Mouse (Mus musculus) forebrain, embryonic 16.5 days (tissue): ENCODE data around the gene Gpr39. TPM values are rescaled to one million over a fixed set of nuclear protein-coding genes. Genes with fewer than 3 reads are reported as not detected.

Experiments
- ATAC-seq: fragments of 200-750 bp; cut with Nextera tagmentation; 2 replicates; pipeline ENCODE4 v1.8.0; 2017; ENCODE audit warnings: mild to moderate bottlenecking, moderate library complexity
- H3K27ac ChIP-seq: fragments of 300-500 bp; sonication (generic); 2 replicates; pipeline ENCODE4 v1.5.1; 2014; ENCODE audit warnings: low read length, control low read depth
- H3K27me3 ChIP-seq: fragments of 300-500 bp; sonication (generic); replicated peaks from 2 replicates; pipeline ENCODE4 v1.6.1; 2014; ENCODE audit warnings: low read length; ENCODE audit not compliant: control insufficient read depth, insufficient read depth
- H3K36me3 ChIP-seq: fragments of 300-500 bp; sonication (generic); 2 replicates; pipeline ENCODE4 v1.6.1; 2014; ENCODE audit not compliant: control insufficient read depth, insufficient read depth
- H3K4me1 ChIP-seq: fragments of 300-500 bp; sonication (generic); replicated peaks from 2 replicates; pipeline ENCODE4 v1.6.1; 2014; ENCODE audit warnings: low read length; ENCODE audit not compliant: control insufficient read depth, insufficient read depth
- H3K4me2 ChIP-seq: fragments of 300-500 bp; sonication (generic); 2 replicates; pipeline ENCODE4 v1.6.1; 2014; ENCODE audit warnings: mild to moderate bottlenecking, low read length, control low read depth
- H3K4me3 ChIP-seq: fragments of 300-500 bp; sonication (generic); replicated peaks from 2 replicates; pipeline ENCODE4 v1.5.1; 2014; ENCODE audit warnings: mild to moderate bottlenecking, low read length, control low read depth
- H3K9ac ChIP-seq: fragments of 300-500 bp; sonication (generic); replicated peaks from 2 replicates; pipeline ENCODE4 v1.6.1; 2014; ENCODE audit warnings: low read depth, low read length, control low read depth
- H3K9me3 ChIP-seq: fragments of 300-500 bp; sonication (generic); 2 replicates; pipeline ENCODE4 v1.6.1; 2016; ENCODE audit warnings: low read length; ENCODE audit not compliant: control insufficient read depth
- WGBS: fragments of 180-500 bp; shearing (Covaris S2); extraction: QIAGEN DNeasy Blood & Tissue Kit; methylation state at CpG from one replicate; pipeline ENCODE4 v1.1.7; 2014; 5-methylcytosine and 5-hydroxymethylcytosine counted together
- polyA plus RNA-seq: library from polyadenylated mRNA; unstranded; fragments of >200 nt; fragmentation: Nextera tagmentation; extraction: Ambion mirVana; gene quantifications from 2 replicates; pipeline ENCODE4 v1.2.1, GENCODE M21; 2015

The Gpr39 gene
- polyA plus RNA-seq, 1 experiment from 2014 or later, result not detected

DNA sequence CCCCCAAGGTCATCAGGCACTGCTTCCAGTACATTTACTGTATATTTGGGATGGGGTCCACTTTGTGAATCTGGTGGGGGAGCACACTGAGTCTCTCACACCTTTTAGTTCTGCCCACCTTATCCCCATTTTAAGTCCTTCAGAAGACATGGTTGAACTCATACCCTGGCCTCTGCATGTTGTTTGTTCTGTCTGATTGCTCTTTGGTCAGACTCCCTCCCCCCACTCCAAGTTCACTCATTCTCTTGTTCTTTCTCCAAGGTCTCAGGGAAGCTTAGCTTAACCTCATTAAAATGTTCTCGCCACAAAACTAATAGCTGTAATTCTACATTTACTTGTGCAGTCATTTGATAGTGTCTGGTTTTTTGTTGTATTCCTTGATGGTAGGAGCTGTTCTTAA lies 8.5 kb downstream of the Gpr39 start:
- Histone ChIP-seq H3K9ac (no peak overlapping the region), H3K4me2 (no peak overlapping the region), H3K9me3 (no peaks in the 10 kb centered on the region), H3K4me1 (peaks cover 8% of the 10 kb centered on the region), H3K27me3 (no peaks in the 10 kb centered on the region), H3K36me3 (no peaks in the 10 kb centered on the region), H3K4me3 (no peak overlapping the region), H3K27ac (no peak overlapping the region)
- 69% methylated on average over 1 of the region's 1 CpGs for WGBS
- no peak for ATAC-seq

DNA sequence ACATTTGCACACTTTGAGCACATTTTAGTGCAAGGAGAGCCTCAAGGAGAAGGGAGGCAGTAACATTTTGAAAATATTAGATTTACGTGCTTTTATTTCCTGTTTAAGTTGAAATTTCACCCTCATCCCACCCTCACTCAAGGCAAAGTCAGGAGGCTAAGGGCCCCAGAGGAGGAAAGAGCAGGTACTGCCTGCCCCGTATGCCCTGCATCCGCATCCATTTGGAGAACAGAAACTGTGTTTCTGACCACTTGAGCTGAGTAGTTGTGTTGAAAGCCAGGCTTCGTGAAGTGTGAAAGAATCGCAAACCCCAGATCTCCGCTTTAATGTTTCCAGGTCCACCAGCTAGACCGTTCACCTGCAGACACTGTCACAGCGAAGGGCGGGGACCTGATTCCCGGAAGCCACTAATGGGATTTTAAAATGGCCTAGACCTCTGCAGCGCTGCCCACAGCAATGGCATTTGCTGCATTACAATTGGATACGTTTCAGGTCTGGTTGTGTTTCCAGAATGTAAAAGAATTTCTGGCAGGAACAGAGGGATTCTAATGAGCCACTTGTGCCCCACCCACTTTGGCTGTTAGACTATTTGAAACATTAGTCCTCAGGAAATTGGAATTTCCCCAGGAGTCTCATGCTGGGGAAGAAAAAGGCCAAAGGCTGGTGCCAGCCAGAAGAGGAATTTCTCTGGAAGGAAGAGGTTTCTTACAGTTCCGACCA lies 11.1 kb downstream of the Gpr39 start:
- Histone ChIP-seq H3K4me2 (no peak overlapping the region), H3K27me3 (no peaks in the 10 kb centered on the region), H3K9ac (no peak overlapping the region), H3K27ac (no peak overlapping the region), H3K9me3 (no peaks in the 10 kb centered on the region), H3K4me3 (no peak overlapping the region), H3K36me3 (no peaks in the 10 kb centered on the region), H3K4me1 (peaks cover 8% of the 10 kb centered on the region)
- ATAC-seq, result no peak
- WGBS, result 60% methylated on average over 13 of the region's 13 CpGs

- ATAC-seq, result no peak
- peaks cover under 1% of the 10 kb centered on the region; the same call in 1 of the 2 replicates for H3K4me1 ChIP-seq
- H3K4me3 ChIP-seq, result no peak overlapping the region
- no peaks in the 10 kb centered on the region for H3K9me3 ChIP-seq
- H3K4me2 ChIP-seq, result no peak overlapping the region
- no peak overlapping the region for H3K9ac ChIP-seq
- no peaks in the 10 kb centered on the region for H3K27me3 ChIP-seq
- no peaks in the 10 kb centered on the region for H3K36me3 ChIP-seq
- no peak overlapping the region for H3K27ac ChIP-seq
These were observed 16.7 kb downstream of the Gpr39 start for GRCm38 (mm10) chr1:125693541-125693940.

- ATAC-seq, result no peak
- H3K9ac ChIP-seq, result no peak overlapping the region
- no peak overlapping the region for H3K27ac ChIP-seq
- no peaks in the 10 kb centered on the region for H3K9me3 ChIP-seq
- H3K4me1 ChIP-seq, result no peaks in the 10 kb centered on the region
- no peaks in the 10 kb centered on the region for H3K27me3 ChIP-seq
- 88% methylated on average over 5 of the region's 5 CpGs for WGBS
- no peaks in the 10 kb centered on the region for H3K36me3 ChIP-seq
- H3K4me2 ChIP-seq, result no peak overlapping the region
- H3K4me3 ChIP-seq, result no peak overlapping the region
These were observed 17.5 kb downstream of the Gpr39 start for GRCm38 (mm10) chr1:125694338-125694737.

- H3K4me1 ChIP-seq, result no peaks in the 10 kb centered on the region
- WGBS, result 89% methylated on average over 4 of the region's 4 CpGs
- ATAC-seq, result no peak
These were observed 24.4 kb downstream of the Gpr39 start for GRCm38 (mm10) chr1:125701101-125701590.

GRCm38 (mm10) chr1:125701773-125702172 lies 25.0 kb downstream of the Gpr39 start:
- WGBS, result 63% methylated on average over 7 of the region's 7 CpGs
- Histone ChIP-seq H3K27ac (no peak overlapping the region), H3K36me3 (no peaks in the 10 kb centered on the region), H3K4me1 (no peaks in the 10 kb centered on the region), H3K9me3 (no peaks in the 10 kb centered on the region), H3K4me3 (no peak overlapping the region), H3K4me2 (no peak overlapping the region), H3K9ac (no peak overlapping the region), H3K27me3 (no peaks in the 10 kb centered on the region)
- ATAC-seq, result 0 out of 2 replicates have a peak, but pooled peaks have one; percentile 26

More at GRCm38 (mm10) chr1:125701101-125701590, 24.4 kb downstream of the Gpr39 start:
- H3K4me3 ChIP-seq, result no peak overlapping the region
- H3K36me3 ChIP-seq, result no peaks in the 10 kb centered on the region
- H3K9ac ChIP-seq, result no peak overlapping the region
- H3K4me2 ChIP-seq, result no peak overlapping the region
- H3K27ac ChIP-seq, result no peak overlapping the region
- no peaks in the 10 kb centered on the region for H3K9me3 ChIP-seq
- H3K27me3 ChIP-seq, result no peaks in the 10 kb centered on the region

DNA sequence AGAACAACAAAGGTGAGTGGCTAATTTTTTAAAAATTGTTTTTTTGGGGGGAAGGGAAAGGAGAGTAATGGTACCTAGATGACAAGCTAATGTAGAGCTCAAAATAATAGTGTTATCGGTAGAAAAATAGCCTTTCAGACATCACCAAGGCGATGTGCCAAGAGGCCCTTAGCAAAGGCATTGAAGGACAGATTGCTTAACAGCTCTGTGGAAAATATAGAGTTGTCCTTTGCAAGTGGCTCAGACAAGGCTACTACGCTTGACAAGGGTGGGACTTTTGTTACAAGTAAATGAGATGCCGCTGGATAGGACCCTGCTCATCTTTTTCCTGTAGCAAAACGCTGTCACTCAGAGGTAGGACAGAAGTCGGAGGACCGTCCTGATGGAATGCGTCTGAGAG lies 25.5 kb downstream of the Gpr39 start:
- Histone ChIP-seq H3K4me2 (no peak overlapping the region), H3K9ac (no peak overlapping the region), H3K27me3 (no peaks in the 10 kb centered on the region), H3K4me3 (no peak overlapping the region), H3K27ac (no peak overlapping the region), H3K4me1 (no peaks in the 10 kb centered on the region), H3K36me3 (no peaks in the 10 kb centered on the region), H3K9me3 (no peaks in the 10 kb centered on the region)
- 69% methylated on average over 8 of the region's 8 CpGs for WGBS
- no peak for ATAC-seq

- no peak for ATAC-seq
- no peaks in the 10 kb centered on the region for H3K27me3 ChIP-seq
- H3K27ac ChIP-seq, result no peak overlapping the region
- 79% methylated on average over 3 of the region's 3 CpGs for WGBS
- no peaks in the 10 kb centered on the region for H3K4me1 ChIP-seq
- no peaks in the 10 kb centered on the region for H3K9me3 ChIP-seq
- no peak overlapping the region for H3K4me2 ChIP-seq
- H3K36me3 ChIP-seq, result no peaks in the 10 kb centered on the region
- no peak overlapping the region for H3K9ac ChIP-seq
- H3K4me3 ChIP-seq, result no peak overlapping the region
These were observed 28.6 kb downstream of the Gpr39 start for GRCm38 (mm10) chr1:125705412-125705811.

DNA sequence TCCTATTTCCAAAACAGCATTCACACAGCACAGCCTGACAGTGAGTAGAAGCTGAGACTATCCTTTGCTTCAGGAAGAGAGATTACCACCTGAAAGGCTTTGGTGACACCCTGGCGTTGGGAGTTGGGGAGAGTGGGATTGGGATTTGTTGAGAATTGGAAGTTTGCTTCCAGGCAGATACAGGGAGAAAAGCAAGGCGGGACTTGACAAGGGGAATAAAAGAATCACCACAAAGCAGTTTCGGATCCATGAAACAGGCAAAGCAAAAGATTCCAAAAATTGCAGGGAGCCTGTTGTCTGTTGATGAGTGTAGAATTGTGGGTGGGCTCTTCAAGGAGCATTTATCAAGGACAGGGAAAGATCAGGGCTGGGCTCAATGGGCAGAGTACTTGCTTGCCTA lies 38.5 kb downstream of the Gpr39 start:
- Histone ChIP-seq H3K4me2 (no peak overlapping the region), H3K27ac (no peak overlapping the region), H3K4me1 (peaks cover 5% of the 10 kb centered on the region; the same call in 1 of the 2 replicates), H3K4me3 (no peak overlapping the region), H3K36me3 (no peaks in the 10 kb centered on the region), H3K9me3 (no peaks in the 10 kb centered on the region), H3K9ac (no peak overlapping the region), H3K27me3 (no peaks in the 10 kb centered on the region)
- 55% methylated on average over 3 of the region's 3 CpGs for WGBS
- ATAC-seq, result no peak
